Mouse (Mus musculus): ENCODE results near the gene Gm33815. TPM values are rescaled to one million over a fixed set of nuclear protein-coding genes. Genes with fewer than 3 reads are reported as not detected.
"Not testable (repeated sequence)": the region's sequence is repeated elsewhere in the genome, so short reads cannot be mapped to it uniquely, and the experiment has no call there.

Gm33815 gene
- not detected for total RNA-seq (2021)

GRCm38 (mm10) chrY:69320832-69321231, at the start of gene Gm33815:
Gm33815 (plus strand) TSS chrY:69321132.
- intact Hi-C loops (cut with DNase I); DNase-seq: not testable (repeated sequence)
